Mouse (Mus musculus): ENCODE measurements around the gene Pop5. TPM values are rescaled to one million over a fixed set of nuclear protein-coding genes. Genes with fewer than 3 reads are reported as not detected.
A peak's percentile ranks its signal among the peaks of the same experiment; 100 is the strongest.

Gene Pop5
- total and polyA plus RNA-seq, 2 experiments from 2014 or later: 41.1 to 57.9 TPM

GRCm38 (mm10) chr5:115261880-115262279 is 26.2 kb downstream of the Pop5 start:
- whole genome bisulfite sequencing: 83% methylated on average over 1 of the region's 1 CpGs
- H3K4me2 ChIP-seq (ENCODE audit: low read depth, low read length): no peak overlapping the region
- no peak for ATAC-seq (ENCODE audit: insufficient read depth, low read depth)
- peaks cover 37% of the 10 kb centered on the region for H3K36me3 ChIP-seq (replicated peaks; ENCODE audit: control insufficient read depth, insufficient read depth, low read length)
- no peak overlapping the region for H3K9ac ChIP-seq (replicated peaks; ENCODE audit: low read depth, low read length)
- peaks cover 10% of the 10 kb centered on the region for H3K4me1 ChIP-seq (ENCODE audit: control insufficient read depth, insufficient read depth)
- no peak for DNase-seq (ENCODE audit: low spot score)
- H3K4me3 ChIP-seq (ENCODE audit: low read depth, low read length): no peak overlapping the region
- H3K27me3 ChIP-seq (ENCODE audit: control insufficient read depth, insufficient read depth, low read length): no peaks in the 10 kb centered on the region
- H3K27ac ChIP-seq (ENCODE audit: low read depth): no peak overlapping the region
- no peaks in the 10 kb centered on the region for H3K9me3 ChIP-seq (replicated peaks; ENCODE audit: control insufficient read depth, low read length)
- TF ChIP-seq EP300 (IDR thresholded peaks at IDR 0.05; ENCODE audit: low read depth): no peak
- TF ChIP-seq CTCF (IDR thresholded peaks at IDR 0.05; ENCODE audit: low read depth): no peak

- H3K4me1 ChIP-seq (ENCODE audit: control insufficient read depth, insufficient read depth): peaks cover 18% of the 10 kb centered on the region
- ATAC-seq (ENCODE audit: insufficient read depth, low read depth) (no peak), DNase-seq (ENCODE audit: low spot score) (no peak)
- H3K9me3 ChIP-seq (replicated peaks; ENCODE audit: control insufficient read depth, low read length): no peaks in the 10 kb centered on the region
- no peak overlapping the region for H3K4me3 ChIP-seq (ENCODE audit: low read depth, low read length)
- WGBS: 84% methylated on average over 14 of the region's 14 CpGs
- no peak for TF ChIP-seq EP300 (IDR thresholded peaks at IDR 0.05; ENCODE audit: low read depth)
- no peak for TF ChIP-seq CTCF (IDR thresholded peaks at IDR 0.05; ENCODE audit: low read depth)
- no peak overlapping the region for H3K27ac ChIP-seq (ENCODE audit: low read depth)
- H3K4me2 ChIP-seq (ENCODE audit: low read depth, low read length): no peak overlapping the region
- H3K9ac ChIP-seq (replicated peaks; ENCODE audit: low read depth, low read length): no peak overlapping the region
- H3K27me3 ChIP-seq (ENCODE audit: control insufficient read depth, insufficient read depth, low read length): no peaks in the 10 kb centered on the region
- H3K36me3 ChIP-seq (replicated peaks; ENCODE audit: control insufficient read depth, insufficient read depth, low read length): peaks cover 29% of the 10 kb centered on the region
These were observed 27.1 kb downstream of the Pop5 start for GRCm38 (mm10) chr5:115262502-115263291.

DNA sequence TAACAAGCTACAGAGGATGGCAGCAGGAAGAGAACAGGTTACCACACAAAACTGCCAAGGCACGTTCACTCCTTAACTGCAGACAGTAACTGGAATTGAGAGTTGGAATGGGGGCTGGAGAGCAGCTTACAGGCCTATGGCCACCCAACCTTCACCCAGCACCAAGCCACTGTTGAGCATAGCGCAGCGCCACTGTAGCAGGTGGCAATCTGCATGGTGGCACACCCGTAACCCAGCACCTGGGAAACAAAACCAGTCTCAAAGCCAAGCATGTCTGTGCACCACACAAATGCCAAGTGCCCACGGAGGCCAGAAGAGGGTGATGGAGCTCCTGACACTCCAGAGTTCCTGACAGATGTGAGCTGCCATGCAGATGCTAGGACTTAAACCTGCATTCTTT is 30.7 kb downstream of the Pop5 start:
- TF ChIP-seq EP300 (IDR thresholded peaks at IDR 0.05; ENCODE audit: low read depth) (no peak), CTCF (IDR thresholded peaks at IDR 0.05; ENCODE audit: low read depth) (no peak)
- no peak overlapping the region for H3K9ac ChIP-seq (replicated peaks; ENCODE audit: low read depth, low read length)
- no peaks in the 10 kb centered on the region for H3K9me3 ChIP-seq (replicated peaks; ENCODE audit: control insufficient read depth, low read length)
- no peaks in the 10 kb centered on the region for H3K27me3 ChIP-seq (ENCODE audit: control insufficient read depth, insufficient read depth, low read length)
- no peak overlapping the region for H3K4me3 ChIP-seq (ENCODE audit: low read depth, low read length)
- DNase-seq (ENCODE audit: low spot score) (no peak), ATAC-seq (ENCODE audit: insufficient read depth, low read depth) (no peak)
- 72% methylated on average over 5 of the region's 5 CpGs for WGBS
- H3K4me2 ChIP-seq (ENCODE audit: low read depth, low read length): no peak overlapping the region
- peaks cover 49% of the 10 kb centered on the region for H3K4me1 ChIP-seq (ENCODE audit: control insufficient read depth, insufficient read depth)
- H3K36me3 ChIP-seq (replicated peaks; ENCODE audit: control insufficient read depth, insufficient read depth, low read length): peaks cover 9% of the 10 kb centered on the region; the same call in 1 of the 2 replicates
- H3K27ac ChIP-seq (ENCODE audit: low read depth): peak overlapping the region; percentile 76

DNA sequence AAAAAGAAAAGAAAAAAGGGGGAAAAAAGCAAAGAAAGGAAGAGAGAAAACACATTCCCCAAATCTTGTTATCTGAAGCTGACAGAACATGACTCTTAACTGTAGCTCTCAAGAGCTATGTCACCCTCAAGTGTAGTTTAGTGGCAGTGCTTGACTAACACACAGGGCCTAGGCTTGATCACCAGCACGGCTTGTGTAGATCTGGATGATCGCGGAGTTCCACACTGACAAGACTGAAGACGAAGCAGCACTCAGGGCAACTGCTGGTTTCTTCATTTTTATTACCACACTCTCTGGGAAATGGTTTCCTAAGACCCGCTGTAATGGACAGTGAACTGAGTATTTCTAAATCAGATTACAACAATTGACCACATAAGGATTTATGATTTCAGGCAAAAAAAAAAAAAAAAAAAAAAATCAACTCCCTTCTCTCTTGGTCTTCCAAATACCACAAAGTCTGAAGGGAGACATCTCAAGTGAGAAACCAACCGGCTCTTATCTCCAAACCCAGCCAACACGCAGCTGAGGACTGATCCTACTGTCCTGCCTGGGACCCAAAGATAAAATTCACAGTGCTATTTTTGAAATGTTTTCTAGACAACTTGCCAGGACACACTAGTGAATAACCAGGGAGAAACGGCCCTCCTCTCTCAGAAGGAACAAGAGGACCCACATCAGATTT is 31.3 kb downstream of the Pop5 start:
- Histone ChIP-seq H3K4me2 (ENCODE audit: low read depth, low read length) (peak overlapping the region; percentile 35), H3K4me3 (ENCODE audit: low read depth, low read length) (no peak overlapping the region), H3K27ac (ENCODE audit: low read depth) (peak overlapping the region; percentile 76), H3K9ac (replicated peaks; ENCODE audit: low read depth, low read length) (no peak overlapping the region), H3K27me3 (ENCODE audit: control insufficient read depth, insufficient read depth, low read length) (no peaks in the 10 kb centered on the region), H3K36me3 (replicated peaks; ENCODE audit: control insufficient read depth, insufficient read depth, low read length) (peaks cover 9% of the 10 kb centered on the region; the same call in 1 of the 2 replicates), H3K9me3 (replicated peaks; ENCODE audit: control insufficient read depth, low read length) (no peaks in the 10 kb centered on the region), H3K4me1 (ENCODE audit: control insufficient read depth, insufficient read depth) (peaks cover 49% of the 10 kb centered on the region)
- DNase-seq (ENCODE audit: low spot score) (peak; percentile 22), ATAC-seq (ENCODE audit: insufficient read depth, low read depth) (no peak)
- WGBS: 38% methylated on average over 8 of the region's 8 CpGs
- TF ChIP-seq EP300 (IDR thresholded peaks at IDR 0.05; ENCODE audit: low read depth): no peak
- no peak for TF ChIP-seq CTCF (IDR thresholded peaks at IDR 0.05; ENCODE audit: low read depth)

DNA sequence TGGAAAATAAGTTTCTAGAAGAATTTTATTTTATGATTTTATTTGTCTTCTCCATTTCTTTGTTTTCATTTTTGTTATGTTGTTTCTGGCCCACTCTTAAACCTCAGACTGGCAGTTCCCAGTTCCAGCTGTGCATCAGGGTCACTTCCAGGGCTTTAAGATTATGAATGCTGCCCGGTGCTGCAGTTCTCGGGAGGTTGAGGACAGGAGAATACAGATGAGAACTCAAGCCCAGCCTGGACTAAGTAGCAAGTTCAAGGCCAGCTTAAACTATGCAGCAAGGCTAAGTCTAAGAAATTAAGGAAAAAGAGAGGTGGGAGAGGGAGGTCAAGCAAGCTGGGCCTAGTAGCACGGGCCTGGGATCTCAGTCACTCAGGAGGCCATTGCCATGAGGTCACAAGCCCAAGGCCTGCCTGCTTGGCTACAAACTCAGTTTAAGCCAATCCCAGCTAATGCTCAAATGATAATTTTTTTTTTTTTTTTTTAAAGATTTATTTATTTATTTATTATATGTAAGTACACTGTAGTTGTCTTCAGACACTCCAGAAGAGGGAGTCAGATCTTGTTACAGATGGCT is 31.9 kb downstream of the Pop5 start:
- Histone ChIP-seq H3K9me3 (replicated peaks; ENCODE audit: control insufficient read depth, low read length) (no peaks in the 10 kb centered on the region), H3K4me2 (ENCODE audit: low read depth, low read length) (peak overlapping the region; percentile 35), H3K27me3 (ENCODE audit: control insufficient read depth, insufficient read depth, low read length) (no peaks in the 10 kb centered on the region), H3K4me3 (ENCODE audit: low read depth, low read length) (no peak overlapping the region), H3K9ac (replicated peaks; ENCODE audit: low read depth, low read length) (no peak overlapping the region), H3K27ac (ENCODE audit: low read depth) (peak overlapping the region; percentile 76), H3K4me1 (ENCODE audit: control insufficient read depth, insufficient read depth) (peaks cover 49% of the 10 kb centered on the region), H3K36me3 (replicated peaks; ENCODE audit: control insufficient read depth, insufficient read depth, low read length) (peaks cover 9% of the 10 kb centered on the region; the same call in 1 of the 2 replicates)
- no peak for ATAC-seq (ENCODE audit: insufficient read depth, low read depth)
- peak; percentile 20 for DNase-seq (ENCODE audit: low spot score)
- TF ChIP-seq EP300 (IDR thresholded peaks at IDR 0.05; ENCODE audit: low read depth) (no peak), CTCF (IDR thresholded peaks at IDR 0.05; ENCODE audit: low read depth) (no peak)
- 29% methylated on average over 3 of the region's 3 CpGs for WGBS

Measured in heart, postnatal 0 days (tissue).